Mouse (Mus musculus) lung, postnatal 0 days (tissue): ENCODE measurements around the gene D930020B18Rik.
A peak's percentile ranks its signal among the peaks of the same experiment; 100 is the strongest.

Experiments used
- CTCF ChIP-seq: IDR thresholded peaks from 2 replicates; pipeline ENCODE4 v1.5.1; 2016; ENCODE audit warnings: antibody characterized with exemption, mild to moderate bottlenecking
- EP300 ChIP-seq: IDR thresholded peaks from 2 replicates; pipeline ENCODE4 v1.6.1; 2016; ENCODE audit warnings: antibody characterized with exemption, mild to moderate bottlenecking, control low read depth

- TF ChIP-seq CTCF (peak; percentile 94), EP300 (no peak)
Observed at GRCm38 (mm10) chr10:121689591-121690314, 48.4 kb downstream of the D930020B18Rik start.
